Mouse (Mus musculus) bone marrow, adult 2 months (tissue): ENCODE data around the gene Tmem104.

Source experiments
- CTCF ChIP-seq: fragments of 200-500 bp; IDR thresholded peaks from 2 replicates; pipeline ENCODE4 v1.5.1; 2011; ENCODE audit warnings: low read length, control low read depth; ENCODE audit not compliant: control insufficient read depth, insufficient read depth
- POLR2A ChIP-seq: fragments of 200-500 bp; IDR thresholded peaks from 2 replicates; pipeline ENCODE4 v1.6.1; 2011; ENCODE audit warnings: low read depth, mild to moderate bottlenecking, control low read depth, low read length, borderline replicate concordance; ENCODE audit not compliant: control insufficient read depth

- TF ChIP-seq CTCF (no peak), POLR2A (no peak)
Observed at GRCm38 (mm10) chr11:115167631-115168249, 19.5 kb upstream of the Tmem104 start.
